Mouse (Mus musculus): ENCODE measurements around the gene Myo1f. TPM values are rescaled to one million over a fixed set of nuclear protein-coding genes. Genes with fewer than 3 reads are reported as not detected.

Myo1f gene
- polyA plus RNA-seq (2015; fragmentation: Nextera tagmentation; extraction: Ambion mirVana), result 2.1 and 2.7 TPM in 2 replicates

- ATAC-seq (ENCODE audit: low FRiP score, low TSS enrichment), result no peak
- WGBS, result 29% methylated on average over 6 of the region's 6 CpGs
These were observed at the start of gene Myo1f for GRCm38 (mm10) chr17:33555223-33555855. Myo1f (plus strand) TSS chr17:33555707.

GRCm38 (mm10) chr17:33508386-33508785 lies 47.1 kb upstream of the Myo1f start:
- H3K4me2 ChIP-seq (replicated peaks; ENCODE audit: low read depth, low read length), result no peak overlapping the region
- no peak overlapping the region for H3K9ac ChIP-seq (replicated peaks; ENCODE audit: low read length)
- 78% methylated on average over 1 of the region's 1 CpGs for WGBS
- H3K27ac ChIP-seq (ENCODE audit: low read length), result no peak overlapping the region
- H3K36me3 ChIP-seq (ENCODE audit: insufficient read depth, low read length), result no peaks in the 10 kb centered on the region
- no peaks in the 10 kb centered on the region for H3K27me3 ChIP-seq (ENCODE audit: insufficient read depth, low read length)
- H3K4me1 ChIP-seq (ENCODE audit: insufficient read depth, low read length), result 0 out of 2 replicates have a peak, but pooled peaks cover 7% of the 10 kb centered on the region
- no peak for ATAC-seq (ENCODE audit: low FRiP score, low TSS enrichment)
- no peak overlapping the region for H3K4me3 ChIP-seq (ENCODE audit: low read length)
- H3K9me3 ChIP-seq (ENCODE audit: low read length), result no peaks in the 10 kb centered on the region

More at GRCm38 (mm10) chr17:33555223-33555855, at the start of gene Myo1f:
- no peaks in the 10 kb centered on the region for H3K9me3 ChIP-seq (ENCODE audit: low read length)
- H3K4me3 ChIP-seq (ENCODE audit: low read length), result no peak within 1 kb of the TSS
- no peak within 1 kb of the TSS for H3K27ac ChIP-seq (ENCODE audit: low read length)
- no peaks in the 10 kb centered on the region for H3K27me3 ChIP-seq (ENCODE audit: insufficient read depth, low read length)
- no peaks in the 10 kb centered on the region for H3K4me1 ChIP-seq (ENCODE audit: insufficient read depth, low read length)
- H3K9ac ChIP-seq (replicated peaks; ENCODE audit: low read length), result no peak within 1 kb of the TSS
- no peak within 1 kb of the TSS for H3K4me2 ChIP-seq (replicated peaks; ENCODE audit: low read depth, low read length)
- H3K36me3 ChIP-seq (ENCODE audit: insufficient read depth, low read length), result peaks cover 5% of the 10 kb centered on the region; the same call in 1 of the 2 replicates

DNA sequence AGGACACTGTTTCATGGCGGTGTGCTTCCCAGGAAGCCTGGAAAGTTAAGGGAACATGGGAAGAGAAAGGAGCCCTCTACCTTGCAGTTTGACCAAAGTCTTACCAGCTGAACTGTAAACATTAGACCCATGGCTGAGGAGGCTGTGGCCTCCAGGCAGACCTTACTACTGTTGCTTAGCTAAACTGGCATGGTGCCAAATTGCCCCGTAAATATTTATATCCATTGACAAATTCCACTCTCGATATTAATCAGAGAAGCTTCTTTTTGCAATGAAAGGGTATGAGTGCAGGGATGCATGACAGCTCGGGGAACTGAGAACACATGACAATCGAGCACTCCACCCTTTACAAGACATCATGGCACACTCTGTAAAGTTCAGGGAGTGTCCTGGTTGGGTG lies 45.3 kb upstream of the Myo1f start:
- Histone ChIP-seq H3K9ac (replicated peaks; ENCODE audit: low read length) (no peak overlapping the region), H3K27ac (ENCODE audit: low read length) (no peak overlapping the region), H3K4me3 (ENCODE audit: low read length) (no peak overlapping the region), H3K9me3 (ENCODE audit: low read length) (no peaks in the 10 kb centered on the region), H3K4me1 (ENCODE audit: insufficient read depth, low read length) (no peaks in the 10 kb centered on the region), H3K27me3 (ENCODE audit: insufficient read depth, low read length) (no peaks in the 10 kb centered on the region), H3K4me2 (replicated peaks; ENCODE audit: low read depth, low read length) (no peak overlapping the region), H3K36me3 (ENCODE audit: insufficient read depth, low read length) (no peaks in the 10 kb centered on the region)
- WGBS, result 74% methylated on average over 5 of the region's 5 CpGs
- no peak for ATAC-seq (ENCODE audit: low FRiP score, low TSS enrichment)

- H3K9me3 ChIP-seq (ENCODE audit: low read length), result no peaks in the 10 kb centered on the region
- no peaks in the 10 kb centered on the region for H3K36me3 ChIP-seq (ENCODE audit: insufficient read depth, low read length)
- H3K4me3 ChIP-seq (ENCODE audit: low read length), result no peak overlapping the region
- H3K4me2 ChIP-seq (replicated peaks; ENCODE audit: low read depth, low read length), result no peak overlapping the region
- ATAC-seq (ENCODE audit: low FRiP score, low TSS enrichment), result no peak
- 41% methylated on average over 2 of the region's 2 CpGs for WGBS
- H3K4me1 ChIP-seq (ENCODE audit: insufficient read depth, low read length), result no peaks in the 10 kb centered on the region
- H3K27me3 ChIP-seq (ENCODE audit: insufficient read depth, low read length), result no peaks in the 10 kb centered on the region
- no peak overlapping the region for H3K9ac ChIP-seq (replicated peaks; ENCODE audit: low read length)
- no peak overlapping the region for H3K27ac ChIP-seq (ENCODE audit: low read length)
These were observed 42.8 kb upstream of the Myo1f start for GRCm38 (mm10) chr17:33512441-33513415.

- ATAC-seq (ENCODE audit: low FRiP score, low TSS enrichment), result no peak
- Histone ChIP-seq H3K36me3 (ENCODE audit: insufficient read depth, low read length) (no peaks in the 10 kb centered on the region), H3K27me3 (ENCODE audit: insufficient read depth, low read length) (no peaks in the 10 kb centered on the region), H3K4me2 (replicated peaks; ENCODE audit: low read depth, low read length) (no peak overlapping the region), H3K9me3 (ENCODE audit: low read length) (no peaks in the 10 kb centered on the region), H3K9ac (replicated peaks; ENCODE audit: low read length) (no peak overlapping the region), H3K4me1 (ENCODE audit: insufficient read depth, low read length) (no peaks in the 10 kb centered on the region), H3K4me3 (ENCODE audit: low read length) (no peak overlapping the region), H3K27ac (ENCODE audit: low read length) (no peak overlapping the region)
- 74% methylated on average over 5 of the region's 5 CpGs for WGBS
These were observed 41.6 kb upstream of the Myo1f start for GRCm38 (mm10) chr17:33513874-33514273.

GRCm38 (mm10) chr17:33520366-33520765 lies 35.1 kb upstream of the Myo1f start:
- Histone ChIP-seq H3K4me2 (replicated peaks; ENCODE audit: low read depth, low read length) (no peak overlapping the region), H3K9me3 (ENCODE audit: low read length) (no peaks in the 10 kb centered on the region), H3K27me3 (ENCODE audit: insufficient read depth, low read length) (no peaks in the 10 kb centered on the region), H3K4me1 (ENCODE audit: insufficient read depth, low read length) (peaks cover 15% of the 10 kb centered on the region), H3K27ac (ENCODE audit: low read length) (no peak overlapping the region), H3K4me3 (ENCODE audit: low read length) (no peak overlapping the region), H3K9ac (replicated peaks; ENCODE audit: low read length) (no peak overlapping the region), H3K36me3 (ENCODE audit: insufficient read depth, low read length) (no peaks in the 10 kb centered on the region)
- no peak for ATAC-seq (ENCODE audit: low FRiP score, low TSS enrichment)
- WGBS, result 20% methylated on average over 1 of the region's 1 CpGs

GRCm38 (mm10) chr17:33523431-33523917 lies 32.0 kb upstream of the Myo1f start:
- Histone ChIP-seq H3K4me1 (ENCODE audit: insufficient read depth, low read length) (peaks cover 35% of the 10 kb centered on the region), H3K4me2 (replicated peaks; ENCODE audit: low read depth, low read length) (peak overlapping the region; percentile 63), H3K9me3 (ENCODE audit: low read length) (no peaks in the 10 kb centered on the region), H3K27me3 (ENCODE audit: insufficient read depth, low read length) (no peaks in the 10 kb centered on the region), H3K36me3 (ENCODE audit: insufficient read depth, low read length) (peaks cover 3% of the 10 kb centered on the region; the same call in 1 of the 2 replicates), H3K27ac (ENCODE audit: low read length) (peak overlapping the region; percentile 77), H3K4me3 (ENCODE audit: low read length) (peak overlapping the region; percentile 78), H3K9ac (replicated peaks; ENCODE audit: low read length) (peak overlapping the region; percentile 81)
- peak; percentile 60; the same call in 1 of the 2 replicates for ATAC-seq (ENCODE audit: low FRiP score, low TSS enrichment)
- 2% methylated on average over 11 of the region's 13 CpGs for WGBS

GRCm38 (mm10) chr17:33523918-33524755 lies 31.4 kb upstream of the Myo1f start, which contains the start of gene Adamts10:
Adamts10 (plus strand) TSS chr17:33524204.
- peak within 1 kb of the TSS; percentile 63 for H3K4me2 ChIP-seq (replicated peaks; ENCODE audit: low read depth, low read length)
- ATAC-seq (ENCODE audit: low FRiP score, low TSS enrichment), result peak; percentile 83
- peaks cover 35% of the 10 kb centered on the region for H3K4me1 ChIP-seq (ENCODE audit: insufficient read depth, low read length)
- H3K9me3 ChIP-seq (ENCODE audit: low read length), result no peaks in the 10 kb centered on the region
- no peaks in the 10 kb centered on the region for H3K27me3 ChIP-seq (ENCODE audit: insufficient read depth, low read length)
- peak within 1 kb of the TSS; percentile 81 for H3K9ac ChIP-seq (replicated peaks; ENCODE audit: low read length)
- under 1% methylated on average over 36 of the region's 44 CpGs for WGBS
- H3K27ac ChIP-seq (ENCODE audit: low read length), result peak within 1 kb of the TSS; percentile 77
- H3K4me3 ChIP-seq (ENCODE audit: low read length), result peak within 1 kb of the TSS; percentile 78
- H3K36me3 ChIP-seq (ENCODE audit: insufficient read depth, low read length), result peaks cover 9% of the 10 kb centered on the region; the same call in 1 of the 2 replicates

- Histone ChIP-seq H3K27me3 (ENCODE audit: insufficient read depth, low read length) (no peaks in the 10 kb centered on the region), H3K9me3 (ENCODE audit: low read length) (no peaks in the 10 kb centered on the region), H3K36me3 (ENCODE audit: insufficient read depth, low read length) (peaks cover 16% of the 10 kb centered on the region; the same call in 1 of the 2 replicates), H3K4me3 (ENCODE audit: low read length) (peak overlapping the region; percentile 78), H3K4me1 (ENCODE audit: insufficient read depth, low read length) (peaks cover 35% of the 10 kb centered on the region), H3K4me2 (replicated peaks; ENCODE audit: low read depth, low read length) (peak overlapping the region; percentile 63), H3K9ac (replicated peaks; ENCODE audit: low read length) (peak overlapping the region; percentile 81), H3K27ac (ENCODE audit: low read length) (peak overlapping the region; percentile 77)
- WGBS, result 4% methylated on average over 2 of the region's 2 CpGs
- peak; percentile 56 for ATAC-seq (ENCODE audit: low FRiP score, low TSS enrichment)
These were observed 30.6 kb upstream of the Myo1f start for GRCm38 (mm10) chr17:33524806-33525373.

All from kidney, embryonic 16.5 days (tissue).